Mouse (Mus musculus) MEL (cell line): ENCODE data around the gene 1700029J07Rik. TPM values are rescaled to one million over a fixed set of nuclear protein-coding genes. Genes with fewer than 3 reads are reported as not detected.

Source experiments
- DNase-seq: peaks from one replicate; pipeline ENCODE4 v3.0.0; 2011; ENCODE audit warnings: low read depth, low spot score
- H3K27ac ChIP-seq: 2 replicates; pipeline ENCODE4 v1.5.1; 2012; ENCODE audit warnings: low read depth, mild to moderate bottlenecking, control low read depth, low read length, moderate library complexity; ENCODE audit not compliant: control insufficient read depth
- H3K27me3 ChIP-seq, 2 experiments: fragments of 150-350 bp in 1 of 2; sonication (generic) in 1 of 2; 2 replicates each; pipeline ENCODE4 v1.6.1; 2012; ENCODE audit warnings: low read length in 2 of 2, mild to moderate bottlenecking in 2 of 2, improper control_type of control experiment in 1 of 2, moderate library complexity in 1 of 2; ENCODE audit not compliant: insufficient read depth in 2 of 2, control insufficient read depth in 1 of 2
- H3K36me3 ChIP-seq, 2 experiments: 2 replicates each; pipeline ENCODE4 v1.6.1; 2012 to 2014; ENCODE audit warnings: low read length in 2 of 2, improper control_type of control experiment in 1 of 2, inconsistent platforms in 1 of 2, mild to moderate bottlenecking in 1 of 2; ENCODE audit not compliant: insufficient read depth in 2 of 2, control insufficient read depth in 1 of 2
- H3K4me1 ChIP-seq, 2 experiments: fragments of 150-350 bp in 1 of 2; sonication (generic) in 1 of 2; 2 replicates each; pipeline ENCODE4 v1.6.1; 2012; ENCODE audit warnings: low read length in 2 of 2, improper control_type of control experiment in 1 of 2, mild to moderate bottlenecking in 1 of 2; ENCODE audit not compliant: insufficient read depth in 2 of 2, control insufficient read depth in 1 of 2
- H3K4me3 ChIP-seq, 2 experiments: fragments of 150-350 bp in 1 of 2; sonication (generic) in 1 of 2; 2 replicates each; pipeline ENCODE4 v1.5.1; 2012; ENCODE audit warnings: low read depth in 2 of 2, low read length in 2 of 2, mild to moderate bottlenecking in 2 of 2, moderate library complexity in 2 of 2, control low read depth in 1 of 2, improper control_type of control experiment in 1 of 2; ENCODE audit not compliant: control insufficient read depth in 1 of 2, insufficient read depth in 1 of 2
- H3K79me2 ChIP-seq: 2 replicates; pipeline ENCODE4 v1.6.1; 2012; ENCODE audit warnings: mild to moderate bottlenecking, low read length, moderate library complexity; ENCODE audit not compliant: control insufficient read depth, poor library complexity, insufficient read depth
- H3K9ac ChIP-seq: 2 replicates; pipeline ENCODE4 v1.6.1; 2012; ENCODE audit warnings: low read depth, mild to moderate bottlenecking, control low read depth, low read length, moderate library complexity; ENCODE audit not compliant: control insufficient read depth, poor library complexity, severe bottlenecking
- H3K9me3 ChIP-seq: fragments of 150-350 bp; sonication (generic); replicated peaks from 2 replicates; pipeline ENCODE4 v1.6.1; 2012; ENCODE audit warnings: mild to moderate bottlenecking, low read length, improper control_type of control experiment, moderate library complexity; ENCODE audit not compliant: insufficient read depth
- E2F4 ChIP-seq: IDR thresholded peaks from 2 replicates; pipeline ENCODE4 v1.6.1; 2011; ENCODE audit warnings: low read depth, low read length, improper control_type of control experiment, borderline replicate concordance
- ETS1 ChIP-seq: IDR thresholded peaks from 2 replicates; pipeline ENCODE4 v1.6.1; 2012; ENCODE audit warnings: low read depth, mild to moderate bottlenecking, inconsistent platforms, low read length, improper control_type of control experiment, moderate library complexity
- GABPA ChIP-seq: IDR thresholded peaks from 2 replicates; pipeline ENCODE4 v1.6.1; 2012; ENCODE audit warnings: low read depth, mild to moderate bottlenecking, inconsistent platforms, low read length, improper control_type of control experiment, moderate library complexity
- GATA1 ChIP-seq: IDR thresholded peaks from 2 replicates; pipeline ENCODE4 v1.6.1; 2011; ENCODE audit warnings: low read depth, low read length, improper control_type of control experiment
- HCFC1 ChIP-seq: IDR thresholded peaks from 2 replicates; pipeline ENCODE4 v1.6.1; 2012; ENCODE audit warnings: low read depth, mild to moderate bottlenecking, inconsistent platforms, low read length, improper control_type of control experiment, moderate library complexity
- KAT2A ChIP-seq: conservative IDR thresholded peaks from 2 replicates; pipeline ENCODE4 v1.6.1; 2012; ENCODE audit warnings: low read depth, low read length, improper control_type of control experiment, inconsistent platforms
- MEF2A ChIP-seq: IDR thresholded peaks from 2 replicates; pipeline ENCODE4 v1.6.1; 2014; ENCODE audit warnings: low read depth, mild to moderate bottlenecking, inconsistent platforms, low read length, improper control_type of control experiment; ENCODE audit not compliant: poor library complexity, insufficient replicate concordance, severe bottlenecking; ENCODE audit errors: extremely low read depth
- MYC ChIP-seq: IDR thresholded peaks from 2 replicates; pipeline ENCODE4 v1.6.1; 2011; ENCODE audit warnings: low read depth, mild to moderate bottlenecking, low read length, improper control_type of control experiment, moderate library complexity
- NELFE ChIP-seq: IDR thresholded peaks from 2 replicates; pipeline ENCODE4 v1.6.1; 2011; ENCODE audit warnings: low read depth, low read length, improper control_type of control experiment
- NRF1 ChIP-seq: IDR thresholded peaks from 2 replicates; pipeline ENCODE4 v1.6.1; 2014; ENCODE audit warnings: low read depth, mild to moderate bottlenecking, inconsistent platforms, low read length, improper control_type of control experiment, moderate library complexity; ENCODE audit not compliant: poor library complexity, insufficient read depth, severe bottlenecking
- RAD21 ChIP-seq: IDR thresholded peaks from 2 replicates; pipeline ENCODE4 v1.6.1; 2011; ENCODE audit warnings: mild to moderate bottlenecking, low read depth, low read length, improper control_type of control experiment
- SIN3A ChIP-seq: IDR thresholded peaks from 2 replicates; pipeline ENCODE4 v1.6.1; 2012; ENCODE audit warnings: low read length, improper control_type of control experiment, inconsistent platforms
- TBP ChIP-seq: IDR thresholded peaks from 2 replicates; pipeline ENCODE4 v1.8.0; 2011; ENCODE audit warnings: low read depth, low read length, improper control_type of control experiment
- TCF12 ChIP-seq: IDR thresholded peaks from 2 replicates; pipeline ENCODE4 v1.6.1; 2014; ENCODE audit warnings: low read depth, mild to moderate bottlenecking, inconsistent platforms, low read length, improper control_type of control experiment, moderate library complexity
- UBTF ChIP-seq: IDR thresholded peaks from 2 replicates; pipeline ENCODE4 v1.6.1; 2012; ENCODE audit warnings: low read depth, mild to moderate bottlenecking, inconsistent platforms, low read length, improper control_type of control experiment, moderate library complexity, borderline replicate concordance; ENCODE audit not compliant: insufficient read depth
- USF1 ChIP-seq: IDR thresholded peaks from 2 replicates; pipeline ENCODE4 v1.6.1; 2014; ENCODE audit warnings: low read depth, mild to moderate bottlenecking, inconsistent platforms, low read length, improper control_type of control experiment, moderate library complexity
- ZMIZ1 ChIP-seq: IDR thresholded peaks from 2 replicates; pipeline ENCODE4 v1.6.1; 2012; ENCODE audit warnings: low read depth, mild to moderate bottlenecking, inconsistent platforms, low read length, improper control_type of control experiment, moderate library complexity
- ZNF384 ChIP-seq: IDR thresholded peaks from 2 replicates; pipeline ENCODE4 v1.6.1; 2012; ENCODE audit warnings: low read depth, mild to moderate bottlenecking, inconsistent platforms, low read length, improper control_type of control experiment
- polyA plus RNA-seq, 2 experiments: library from polyadenylated mRNA; stranded (reverse) in 1 of 2; unstranded in 1 of 2; fragments of >175 nt in 1 of 2; fragments of >200 nt in 1 of 2; gene quantifications; 2 replicates each; pipeline versions ENCODE4 v1.2.1 to v1.2.4; 2012; ENCODE audit warnings: low replicate concordance in 2 of 2, low read depth in 1 of 2; ENCODE audit not compliant: insufficient read length in 2 of 2, insufficient read depth in 1 of 2, missing spikeins in 1 of 2
- total RNA-seq: library from RNA; depleted of rRNA; stranded (reverse); fragments of 300-350 nt; gene quantifications from 2 replicates; pipeline ENCODE4 v1.2.3, GENCODE M21; 2012

The 1700029J07Rik gene
- total and polyA plus RNA-seq, 3 experiments: 0.81 to 1.5 TPM; not detected in 1

DNA sequence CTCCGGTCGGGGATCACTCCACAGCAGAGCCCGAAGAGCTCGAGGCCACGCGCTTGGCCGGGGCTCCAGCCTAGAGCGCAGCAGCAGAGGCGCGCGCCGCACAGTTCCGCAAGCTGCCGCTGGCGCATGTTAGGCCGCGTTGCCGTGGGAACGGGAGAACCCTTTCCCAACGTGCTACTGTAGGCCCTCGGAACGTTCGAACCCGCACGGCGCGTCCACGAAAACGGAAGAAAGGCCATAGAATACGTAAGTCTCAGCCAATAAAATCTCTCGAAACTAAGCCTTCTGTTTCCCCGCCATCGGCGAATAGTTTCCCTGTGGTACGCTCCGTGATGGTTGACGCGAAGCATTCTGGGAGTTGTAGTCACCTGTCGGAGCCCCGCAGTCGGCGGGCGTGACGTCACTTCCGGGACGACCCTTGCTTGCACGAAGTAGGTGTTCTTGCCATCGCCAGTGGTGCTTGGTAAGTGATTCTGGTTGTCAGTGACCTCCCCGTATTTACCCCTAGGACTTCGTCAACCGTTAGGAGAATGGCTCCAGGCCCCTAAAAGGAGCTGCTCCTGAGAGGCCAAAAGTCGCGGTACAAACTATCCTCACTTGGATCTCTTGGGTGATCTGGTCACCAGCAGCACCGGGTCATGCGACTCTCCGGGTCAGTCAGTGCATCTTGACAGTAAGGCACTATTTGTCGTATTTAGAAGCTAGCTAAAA is at the start of gene 1700029J07Rik, which contains the start of gene Ufsp2 (continued):
- TF ChIP-seq SIN3A (peak; percentile 97), NELFE (peak; percentile 78), GABPA (no peak), USF1 (no peak)

DNA sequence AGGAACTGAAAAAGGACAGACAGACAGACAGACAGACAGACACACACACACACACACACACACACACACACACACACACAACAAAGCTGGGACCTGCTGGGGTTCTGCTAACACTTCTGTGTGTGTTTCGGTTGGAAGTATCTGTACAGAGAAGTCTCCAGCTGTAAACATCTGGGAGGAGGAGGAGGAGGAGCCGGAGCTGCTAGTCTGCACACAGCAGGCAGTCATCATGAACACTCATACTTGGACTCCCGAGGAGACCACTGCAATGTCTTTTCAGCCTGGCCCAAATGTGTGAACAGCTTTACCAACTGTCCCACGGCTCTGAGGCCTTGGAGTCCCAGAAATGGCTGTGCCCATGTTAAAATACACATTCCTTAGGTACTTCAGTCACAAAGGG is 49.3 kb upstream of the 1700029J07Rik start:
- H3K36me3 ChIP-seq: no peaks in the 10 kb centered on the region
- TF ChIP-seq UBTF (no peak), RAD21 (no peak), MYC (no peak), NRF1 (no peak), MEF2A (no peak), ETS1 (no peak), TCF12 (no peak), GABPA (no peak), ZMIZ1 (no peak), GATA1 (no peak), E2F4 (no peak), TBP (no peak), ZNF384 (no peak), KAT2A (no peak), HCFC1 (no peak)
- TF ChIP-seq, all 39 proteins: peak for 0
- Histone ChIP-seq H3K27me3 (no peaks in the 10 kb centered on the region), H3K4me3 (no peak overlapping the region), H3K4me1 (no peaks in the 10 kb centered on the region), H3K79me2 (no peaks in the 10 kb centered on the region), H3K27ac (no peak overlapping the region), H3K9me3 (no peaks in the 10 kb centered on the region), H3K9ac (no peak overlapping the region)
- no peak for DNase-seq
